Mouse (Mus musculus) spleen, postnatal 14 days (tissue): Measurements from ENCODE around the gene Cwc27.

ENCODE experiments used
- DNase-seq, 2 experiments: peaks; one replicate each; pipeline ENCODE4 v3.0.0; 2021 to 2022; ENCODE audit warnings: low spot score in 2 of 2

Gene Cwc27

GRCm38 (mm10) chr13:104645778-104646425 lies 171.0 kb downstream of the Cwc27 start:
- DNase-seq = no peak

GRCm38 (mm10) chr13:104644185-104644584 lies 172.8 kb downstream of the Cwc27 start:
- no peak for DNase-seq

- DNase-seq = no peak
These were observed 176.1 kb downstream of the Cwc27 start for GRCm38 (mm10) chr13:104640694-104641454.

GRCm38 (mm10) chr13:104638988-104639387 lies 178.0 kb downstream of the Cwc27 start:
- DNase-seq = no peak

- no peak for DNase-seq
These were observed 180.9 kb downstream of the Cwc27 start for GRCm38 (mm10) chr13:104635965-104636462.

- no peak for DNase-seq
These were observed 182.2 kb downstream of the Cwc27 start for GRCm38 (mm10) chr13:104634708-104635107.

GRCm38 (mm10) chr13:104632427-104633167 lies 184.3 kb downstream of the Cwc27 start:
- no peak for DNase-seq

- no peak for DNase-seq
These were observed 185.2 kb downstream of the Cwc27 start for GRCm38 (mm10) chr13:104631621-104632205.

- no peak for DNase-seq
These were observed 186.1 kb downstream of the Cwc27 start for GRCm38 (mm10) chr13:104630808-104631207.

GRCm38 (mm10) chr13:104629621-104630020 lies 187.3 kb downstream of the Cwc27 start:
- no peak for DNase-seq

GRCm38 (mm10) chr13:104628019-104628418 lies 188.9 kb downstream of the Cwc27 start:
- no peak for DNase-seq

- no peak for DNase-seq
These were observed 189.6 kb downstream of the Cwc27 start for GRCm38 (mm10) chr13:104627169-104627909.

- DNase-seq = no peak
These were observed 193.6 kb downstream of the Cwc27 start for GRCm38 (mm10) chr13:104623130-104623891.

- DNase-seq = no peak
These were observed 194.7 kb downstream of the Cwc27 start for GRCm38 (mm10) chr13:104622102-104622743.

- DNase-seq = no peak
These were observed 196.5 kb downstream of the Cwc27 start for GRCm38 (mm10) chr13:104620423-104620822.

GRCm38 (mm10) chr13:104619503-104620288 lies 197.2 kb downstream of the Cwc27 start:
- no peak for DNase-seq

- DNase-seq = no peak
These were observed 199.7 kb downstream of the Cwc27 start for GRCm38 (mm10) chr13:104617201-104617600.

- DNase-seq = no peak
These were observed 200.7 kb downstream of the Cwc27 start for GRCm38 (mm10) chr13:104615999-104616810.
